Mouse (Mus musculus) bone marrow, adult 2 months (tissue): ENCODE measurements around the gene Gpat3. TPM values are rescaled to one million over a fixed set of nuclear protein-coding genes. Genes with fewer than 3 reads are reported as not detected.

ENCODE experiments used
- H3K27ac ChIP-seq: fragments of 200-500 bp; 2 replicates; pipeline ENCODE4 v1.5.1; 2012; ENCODE audit warnings: low read depth, mild to moderate bottlenecking, control low read depth, inconsistent platforms, low read length; ENCODE audit not compliant: control insufficient read depth, poor library complexity, insufficient read depth
- H3K4me1 ChIP-seq: fragments of 200-500 bp; 2 replicates; pipeline ENCODE4 v1.6.1; 2011; ENCODE audit warnings: low read length; ENCODE audit not compliant: control insufficient read depth, insufficient read depth
- H3K4me3 ChIP-seq: fragments of 200-500 bp; replicated peaks from 2 replicates; pipeline ENCODE3; 2011; ENCODE audit warnings: mild to moderate bottlenecking, low read depth, low read length, control low read depth; ENCODE audit not compliant: control insufficient read depth
- CTCF ChIP-seq: fragments of 200-500 bp; IDR thresholded peaks from 2 replicates; pipeline ENCODE4 v1.5.1; 2011; ENCODE audit warnings: low read length, control low read depth; ENCODE audit not compliant: control insufficient read depth, insufficient read depth
- POLR2A ChIP-seq: fragments of 200-500 bp; IDR thresholded peaks from 2 replicates; pipeline ENCODE4 v1.6.1; 2011; ENCODE audit warnings: low read depth, mild to moderate bottlenecking, control low read depth, low read length, borderline replicate concordance; ENCODE audit not compliant: control insufficient read depth
- WGBS: fragments of 180-500 bp; shearing (Covaris S2); methylation state at CpG from one replicate; pipeline ENCODE4 v1.1.7; 2018; 5-methylcytosine and 5-hydroxymethylcytosine counted together
- polyA plus RNA-seq: library from polyadenylated mRNA; stranded (reverse); fragments of >200 nt; gene quantifications from 2 replicates; pipeline ENCODE4 v1.2.4, GENCODE M21; 2011; ENCODE audit warnings: low replicate concordance; ENCODE audit not compliant: missing spikeins, insufficient read depth, insufficient read length

The Gpat3 gene
- polyA plus RNA-seq, 1 experiment: 4.0 TPM

GRCm38 (mm10) chr5:100825975-100826374 is 19.5 kb upstream of the Gpat3 start:
- TF ChIP-seq POLR2A (no peak), CTCF (peak; percentile 35; the same call in 1 of the 2 replicates)
- WGBS: 13% methylated on average over 2 of the region's 2 CpGs

GRCm38 (mm10) chr5:100826531-100826930 is 19.0 kb upstream of the Gpat3 start:
- TF ChIP-seq POLR2A (no peak), CTCF (no peak)
- WGBS: 72% methylated on average over 7 of the region's 7 CpGs
- Histone ChIP-seq H3K4me1 (no peaks in the 10 kb centered on the region), H3K4me3 (no peak overlapping the region), H3K27ac (no peak overlapping the region)

More at GRCm38 (mm10) chr5:100825975-100826374, 19.5 kb upstream of the Gpat3 start:
- H3K4me3 ChIP-seq: no peak overlapping the region
- no peaks in the 10 kb centered on the region for H3K4me1 ChIP-seq
- no peak overlapping the region for H3K27ac ChIP-seq

GRCm38 (mm10) chr5:100828701-100829100 is 16.8 kb upstream of the Gpat3 start:
- TF ChIP-seq POLR2A (no peak), CTCF (no peak)
- H3K27ac ChIP-seq: no peak overlapping the region
- H3K4me3 ChIP-seq: no peak overlapping the region
- WGBS: 71% methylated on average over 3 of the region's 3 CpGs
- no peaks in the 10 kb centered on the region for H3K4me1 ChIP-seq

- TF ChIP-seq POLR2A (no peak), CTCF (no peak)
- Histone ChIP-seq H3K27ac (no peak overlapping the region), H3K4me3 (no peak overlapping the region), H3K4me1 (no peaks in the 10 kb centered on the region)
- WGBS: 84% methylated on average over 3 of the region's 3 CpGs
Measured at GRCm38 (mm10) chr5:100832680-100833079, 12.8 kb upstream of the Gpat3 start.

- H3K27ac ChIP-seq: no peak overlapping the region
- H3K4me3 ChIP-seq: no peak overlapping the region
- H3K4me1 ChIP-seq: no peaks in the 10 kb centered on the region
- 79% methylated on average over 2 of the region's 2 CpGs for WGBS
- TF ChIP-seq CTCF (no peak), POLR2A (no peak)
Measured at GRCm38 (mm10) chr5:100833841-100834240, 11.7 kb upstream of the Gpat3 start.

GRCm38 (mm10) chr5:100835862-100836538 is 9.5 kb upstream of the Gpat3 start:
- TF ChIP-seq POLR2A (no peak), CTCF (no peak)

GRCm38 (mm10) chr5:100837907-100838306 is 7.6 kb upstream of the Gpat3 start:
- H3K27ac ChIP-seq: no peak overlapping the region
- TF ChIP-seq POLR2A (no peak), CTCF (no peak)
- H3K4me1 ChIP-seq: no peaks in the 10 kb centered on the region
- no peak overlapping the region for H3K4me3 ChIP-seq
- WGBS: 83% methylated on average over 7 of the region's 7 CpGs

More at GRCm38 (mm10) chr5:100835862-100836538, 9.5 kb upstream of the Gpat3 start:
- Histone ChIP-seq H3K27ac (no peak overlapping the region), H3K4me3 (no peak overlapping the region), H3K4me1 (no peaks in the 10 kb centered on the region)
- WGBS: 60% methylated on average over 9 of the region's 9 CpGs

- H3K27ac ChIP-seq: no peak overlapping the region
- no peaks in the 10 kb centered on the region; the same call in 1 of the 2 replicates for H3K4me1 ChIP-seq
- WGBS: 39% methylated on average over 3 of the region's 3 CpGs
- TF ChIP-seq CTCF: no peak
- no peak for TF ChIP-seq POLR2A
- H3K4me3 ChIP-seq: no peak overlapping the region
Measured at GRCm38 (mm10) chr5:100844485-100844884, 1.0 kb upstream of the Gpat3 start.

- H3K27ac ChIP-seq: peak overlapping the region; percentile 91
- TF ChIP-seq CTCF (no peak), POLR2A (0 out of 2 replicates have a peak, but pooled peaks have one; percentile 20)
Measured at GRCm38 (mm10) chr5:100845848-100846598, 510 bp downstream of the Gpat3 start.

More at GRCm38 (mm10) chr5:100845848-100846598, 510 bp downstream of the Gpat3 start:
- Histone ChIP-seq H3K4me1 (no peaks in the 10 kb centered on the region; the same call in 1 of the 2 replicates), H3K4me3 (peak overlapping the region; percentile 73)
- whole genome bisulfite sequencing: under 1% methylated on average over 52 of the region's 52 CpGs
